ENCODE assay signal across 9 mouse cellular contexts in the genomic region with DNA sequence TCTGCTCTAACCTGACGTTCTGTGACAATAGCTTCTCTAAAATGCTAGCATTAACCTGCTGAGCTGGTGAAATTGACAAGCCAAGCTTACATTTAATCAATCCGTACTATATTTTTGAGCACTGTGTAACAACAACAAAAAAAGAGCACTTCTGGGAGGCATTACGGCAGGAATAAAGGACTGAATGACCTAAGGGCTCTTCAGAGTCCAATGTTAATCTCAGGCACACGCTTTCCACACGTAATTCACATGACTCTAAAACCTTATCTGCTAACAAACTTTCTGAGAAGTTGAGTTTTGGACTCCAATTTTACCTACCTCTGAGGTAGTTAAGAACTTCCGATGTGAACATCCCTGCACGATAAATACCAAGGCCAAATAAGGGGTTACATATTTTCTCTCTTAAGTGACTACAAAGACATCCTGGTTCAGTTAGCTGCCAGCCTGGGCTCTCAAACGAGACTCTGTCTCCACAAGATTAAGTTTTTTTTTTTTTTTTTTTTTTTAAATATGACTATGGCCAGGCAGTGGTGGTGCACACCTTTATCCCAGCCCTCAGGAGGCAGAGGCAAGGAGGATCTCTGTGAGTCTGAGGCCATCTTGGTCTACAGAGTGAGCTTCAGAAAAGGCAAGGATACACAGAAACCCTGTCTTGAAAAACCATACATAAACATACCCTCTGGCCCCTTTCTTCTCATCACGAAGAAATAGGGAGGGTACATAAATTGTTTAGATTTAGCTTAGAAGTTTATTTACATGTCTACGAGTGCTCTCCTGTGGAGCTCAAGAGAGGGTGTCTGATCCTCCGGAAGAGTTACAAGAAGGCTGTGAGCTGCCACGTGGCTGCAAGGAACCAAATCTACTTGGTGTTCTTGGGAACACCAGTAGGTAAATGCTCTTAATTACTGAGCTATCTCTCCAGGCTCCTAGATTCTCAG. TPM values are rescaled to one million over a fixed set of nuclear protein-coding genes. Genes with fewer than 3 reads are reported as not detected.
DNase-seq lines count a peak whose midpoint lies in the region; ATAC-seq and TF ChIP-seq lines count a peak whose summit lies in the region.
"Had no signal": no experiment of that assay in that cellular context is flagged by ENCODE, and none has a peak within 500 bp of the region (broad histone marks: within the 10 kb centered on the region; RNA-seq: fewer than 3 reads in every experiment).

No protein-coding gene starts in this region.

- no peak for TF ChIP-seq CTCF in forebrain, postnatal 0 days (IDR thresholded peaks at IDR 0.05; ENCODE audit: low read depth)

- H3K27me3 ChIP-seq in forebrain, postnatal 0 days (ENCODE audit: insufficient read depth, low read length) = no peaks in the 10 kb centered on the region

- H3K4me2 ChIP-seq in forebrain, postnatal 0 days (ENCODE audit: low read depth) = peak overlapping the region; percentile 65

- H3K27ac ChIP-seq in forebrain, postnatal 0 days (ENCODE audit: low read depth, low read length) = no peak overlapping the region
- peak overlapping the region; percentile 41 for H3K27ac ChIP-seq in macrophage

- peak overlapping the region; percentile 81 for H3K4me3 ChIP-seq in forebrain, postnatal 0 days (ENCODE audit: low read depth, low read length)
- H3K4me3 ChIP-seq in macrophage (ENCODE audit: inconsistent target) = peak overlapping the region; percentile 86

- H3K9me3 ChIP-seq in forebrain, postnatal 0 days (ENCODE audit: low read length) = no peaks in the 10 kb centered on the region

- H3K4me1 ChIP-seq in forebrain, postnatal 0 days (ENCODE audit: insufficient read depth) = peaks cover 15% of the 10 kb centered on the region; the same call in 1 of the 2 replicates

- peaks cover 100% of the 10 kb centered on the region for H3K79me2 ChIP-seq in macrophage (ENCODE audit: inconsistent target)

- DNase-seq in kidney, postnatal 4 days = peak; percentile 8 to 15
- DNase-seq in kidney, adult 11 months = no peak
- DNase-seq in NIH3T3 (ENCODE audit: low read depth) = peak; percentile 48
- DNase-seq in forebrain, postnatal 0 days = peak; percentile 45
- DNase-seq in gastrocnemius, postnatal 10 days = no peak
- DNase-seq in adrenal gland, postnatal 4 days (ENCODE audit: low spot score in 2 of 2) = no peak

- 29% methylated on average over 12 of the region's 12 CpGs for WGBS in forebrain, postnatal 0 days
- WGBS in macrophage (ENCODE audit: missing documents) = 26% methylated on average over 12 of the region's 12 CpGs

- peaks cover 34% of the 10 kb centered on the region for H3K36me3 ChIP-seq in forebrain, postnatal 0 days (ENCODE audit: insufficient read depth)
- peaks cover 22% of the 10 kb centered on the region for H3K36me3 ChIP-seq in macrophage (ENCODE audit: inconsistent target)

- peak overlapping the region; percentile 90 for H3K9ac ChIP-seq in forebrain, postnatal 0 days

- ATAC-seq in forebrain, postnatal 0 days = no peak
- no peak for ATAC-seq in cerebellum, adult (ENCODE audit: insufficient number of reproducible peaks, low FRiP score, low TSS enrichment)

RNA-seq across cellular contexts. Expression of gene Slirp, which starts 1.2 kb away (rescaled TPM):
- 63.9 and 86.4 TPM in 2 replicates for total RNA-seq in forebrain, postnatal 0 days (2014; rRNA removed)
- 208 and 262 TPM in 2 replicates for polyA plus RNA-seq in forebrain, postnatal 0 days (2015; fragmentation: Nextera tagmentation; extraction: Ambion mirVana)
- total RNA-seq in macrophage (2018; cell fraction: chromatin; rRNA removed) = 10 to 100 TPM in 16 of 26 experiments, 1 to 10 TPM in 9, under 1 TPM in 1; 0.41 to 29.6 (median 13.5) TPM
- 100 to 1,000 TPM in 18 of 26 experiments, 10 to 100 TPM in 8; 76.0 to 181 (median 114) TPM for total RNA-seq in macrophage (2018; cell fraction: cytosol; rRNA removed)
- 10 to 100 TPM in 22 of 26 experiments, 1 to 10 TPM in 4; 4.1 to 53.5 (median 24.6) TPM for total RNA-seq in macrophage (2018; cell fraction: nucleus; rRNA removed)
- 44.6 to 126 TPM (median 109 TPM) in 3 replicates for polyA plus RNA-seq in macrophage (2018)
- total RNA-seq in gastrocnemius, postnatal 10 days (2021) = 100 to 1,000 TPM; 152 to 169 TPM
- total RNA-seq in adrenal gland, postnatal 4 days (2021) = 100 to 1,000 TPM; 158 to 179 TPM

RNA-seq across cellular contexts. Expression of gene Alkbh1, which starts 1.4 kb away (rescaled TPM):
- total RNA-seq in forebrain, postnatal 0 days (2014; rRNA removed) = 40.1 and 40.4 TPM in 2 replicates
- 18.0 and 28.6 TPM in 2 replicates for polyA plus RNA-seq in forebrain, postnatal 0 days (2015; fragmentation: Nextera tagmentation; extraction: Ambion mirVana)
- 100 to 1,000 TPM in 9 of 26 experiments, 10 to 100 TPM in 17; 36.5 to 159 (median 91.1) TPM for total RNA-seq in macrophage (2018; cell fraction: chromatin; rRNA removed)
- total RNA-seq in macrophage (2018; cell fraction: cytosol; rRNA removed) = 10 to 100 TPM in 6 of 26 experiments, 1 to 10 TPM in 20; 3.1 to 14.5 (median 7.6) TPM
- total RNA-seq in macrophage (2018; cell fraction: nucleus; rRNA removed) = 100 to 1,000 TPM in 6 of 26 experiments, 10 to 100 TPM in 20; 36.8 to 138 (median 61.9) TPM
- 10.6 to 11.2 TPM (median 10.8 TPM) in 3 replicates for polyA plus RNA-seq in macrophage (2018)
- 10 to 100 TPM in 1 of 2 experiments, 1 to 10 TPM in 1; 7.6 to 13.6 TPM for total RNA-seq in gastrocnemius, postnatal 10 days (2021)
- 10 to 100 TPM; 30.2 to 33.2 TPM for total RNA-seq in adrenal gland, postnatal 4 days (2021)

RNA-seq across cellular contexts. Expression of gene Snw1, which starts 29.6 kb away (rescaled TPM):
- total RNA-seq in forebrain, postnatal 0 days (2014; rRNA removed) = 72.2 and 79.6 TPM in 2 replicates
- polyA plus RNA-seq in forebrain, postnatal 0 days (2015; fragmentation: Nextera tagmentation; extraction: Ambion mirVana) = 95.6 and 109 TPM in 2 replicates
- total RNA-seq in macrophage (2018; cell fraction: chromatin; rRNA removed) = 10 to 100 TPM; 24.1 to 79.5 (median 51.5) TPM
- 100 to 1,000 TPM in 18 of 26 experiments, 10 to 100 TPM in 8; 75.0 to 168 (median 135) TPM for total RNA-seq in macrophage (2018; cell fraction: cytosol; rRNA removed)
- total RNA-seq in macrophage (2018; cell fraction: nucleus; rRNA removed) = 100 to 1,000 TPM in 2 of 26 experiments, 10 to 100 TPM in 24; 30.2 to 119 (median 72.4) TPM
- polyA plus RNA-seq in macrophage (2018) = 90.8 to 150 TPM (median 111 TPM) in 3 replicates
- total RNA-seq in gastrocnemius, postnatal 10 days (2021) = 10 to 100 TPM; 52.4 to 53.5 TPM
- 10 to 100 TPM; 80.2 to 84.5 TPM for total RNA-seq in adrenal gland, postnatal 4 days (2021)

RNA-seq across cellular contexts. Expression of gene Gm5788, which starts 52.1 kb away (rescaled TPM):
- not detected in 2 replicates for total RNA-seq in forebrain, postnatal 0 days (2014; rRNA removed)
- not detected in 2 replicates for polyA plus RNA-seq in forebrain, postnatal 0 days (2015; fragmentation: Nextera tagmentation; extraction: Ambion mirVana)
- total RNA-seq in macrophage (2018; cell fraction: chromatin; rRNA removed) = not detected
- not detected for total RNA-seq in macrophage (2018; cell fraction: cytosol; rRNA removed)
- total RNA-seq in macrophage (2018; cell fraction: nucleus; rRNA removed) = not detected
- polyA plus RNA-seq in macrophage (2018) = not detected in 3 replicates
- not detected for total RNA-seq in gastrocnemius, postnatal 10 days (2021)
- not detected for total RNA-seq in adrenal gland, postnatal 4 days (2021)
- total RNA-seq: hematopoietic stem cell, adult 5-6 weeks had no signal

RNA-seq across cellular contexts. Expression of gene Sptlc2, which starts 54.3 kb away (rescaled TPM):
- total RNA-seq in forebrain, postnatal 0 days (2014; rRNA removed) = 53.5 and 69.2 TPM in 2 replicates
- polyA plus RNA-seq in forebrain, postnatal 0 days (2015; fragmentation: Nextera tagmentation; extraction: Ambion mirVana) = 73.1 and 84.9 TPM in 2 replicates
- total RNA-seq in macrophage (2018; cell fraction: chromatin; rRNA removed) = 1,000 to 10,000 TPM in 1 of 26 experiments, 100 to 1,000 TPM in 25; 152 to 1,061 (median 268) TPM
- total RNA-seq in macrophage (2018; cell fraction: cytosol; rRNA removed) = 100 to 1,000 TPM in 23 of 26 experiments, 10 to 100 TPM in 3; 89.4 to 239 (median 117) TPM
- 100 to 1,000 TPM; 137 to 891 (median 252) TPM for total RNA-seq in macrophage (2018; cell fraction: nucleus; rRNA removed)
- polyA plus RNA-seq in macrophage (2018) = 96.4 to 117 TPM (median 96.5 TPM) in 3 replicates
- total RNA-seq in gastrocnemius, postnatal 10 days (2021) = 10 to 100 TPM; 28.6 to 30.0 TPM
- total RNA-seq in adrenal gland, postnatal 4 days (2021) = 100 to 1,000 TPM; 183 to 197 TPM

Comparison
In these comparisons a context has a peak if more than half of its experiments do, and no peak if none do; other contexts are left out.
1. DNase-seq: peak in kidney, postnatal 4 days (2 of 2), NIH3T3 (single experiment) and forebrain, postnatal 0 days (single experiment); none in kidney, adult 11 months (single experiment), gastrocnemius, postnatal 10 days (single experiment) and adrenal gland, postnatal 4 days (0 of 2).